Mouse (Mus musculus): ENCODE data around the gene Ace2.

Ace2 gene

DNA sequence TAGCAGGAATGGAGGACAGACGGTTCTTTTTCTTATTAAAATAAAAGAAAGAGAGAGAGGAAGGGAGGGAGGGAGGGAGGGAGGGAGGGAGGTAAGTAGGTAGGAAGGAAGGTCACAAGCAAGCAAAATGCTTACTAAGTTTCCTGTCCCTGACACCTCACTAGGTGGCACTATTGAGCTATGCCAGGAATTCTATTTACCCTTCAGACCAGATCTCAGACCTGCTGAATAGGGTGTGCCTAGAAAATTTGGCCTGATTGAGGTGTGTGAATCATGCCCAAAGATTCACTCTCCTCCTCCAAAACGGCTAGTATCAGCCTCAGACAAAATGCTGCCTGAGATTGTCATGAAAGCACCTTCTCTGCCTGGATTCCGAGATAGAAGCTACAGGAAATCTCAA lies 44.7 kb downstream of the Ace2 start:
- peak in 1 of 2 experiments; percentile 2 for DNase-seq

DNA sequence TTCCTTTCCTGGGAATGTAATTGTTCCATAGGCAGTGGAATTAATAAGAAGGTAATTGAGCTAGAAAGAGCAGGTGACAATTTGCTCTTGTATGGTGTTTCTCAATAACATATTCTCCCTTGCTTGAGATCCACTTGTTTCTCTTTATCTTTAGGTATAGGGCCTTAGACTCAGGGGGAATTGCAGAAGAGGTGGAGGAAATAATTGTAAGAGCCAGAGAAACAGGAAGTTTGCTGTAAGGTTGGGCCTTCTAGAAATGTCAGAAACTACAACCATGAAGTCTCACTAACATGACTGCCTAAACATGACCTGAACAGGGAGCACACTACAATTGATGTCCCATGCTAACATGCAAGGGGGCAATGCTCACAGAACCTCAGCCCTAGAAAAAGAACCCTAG lies 50.7 kb downstream of the Ace2 start:
- DNase-seq: no peak

- DNase-seq: no peak
These were observed 58.5 kb downstream of the Ace2 start for GRCm38 (mm10) chrX:164197679-164198078.

GRCm38 (mm10) chrX:164200547-164200946 lies 61.4 kb downstream of the Ace2 start:
- no peak for DNase-seq

- DNase-seq: peak; percentile 6
These were observed 82.9 kb downstream of the Ace2 start for GRCm38 (mm10) chrX:164221989-164222388.

GRCm38 (mm10) chrX:164233380-164233779 lies 94.2 kb downstream of the Ace2 start:
- no peak for DNase-seq
